Mouse (Mus musculus): ENCODE measurements at regions not wholly inside any gene's neighbourhood (a gene's known extent, or its start where the extent isn't known, plus 50 kb on each side); places are given as distances from the start of the nearest gene placed in this dataset.

GRCm38 (mm10) chr1:186374009-186374649, 257.0 kb upstream of the Lyplal1 start:
- no peak for TF ChIP-seq CTCF (IDR thresholded peaks at IDR 0.05; ENCODE audit: insufficient read depth, low read length)
- no peak for TF ChIP-seq POLR2A (IDR thresholded peaks at IDR 0.05; ENCODE audit: borderline replicate concordance, extremely low read depth, low read depth, low read length)

Measured in lung, adult 2 months (tissue).